Mouse (Mus musculus) myocyte (in vitro differentiated cells): ENCODE measurements around the gene Rab30. TPM values are rescaled to one million over a fixed set of nuclear protein-coding genes. Genes with fewer than 3 reads are reported as not detected.

Source experiments
- H3K27me3 ChIP-seq: one replicate; pipeline ENCODE4 v1.6.1; 2011; ENCODE audit not compliant: control insufficient read depth, insufficient read depth, insufficient read length
- H3K36me3 ChIP-seq: one replicate; pipeline ENCODE4 v1.6.1; 2011; ENCODE audit not compliant: control insufficient read depth, insufficient read depth
- H3K4me2 ChIP-seq: one replicate; pipeline ENCODE4 v1.6.1; 2011; ENCODE audit warnings: low read depth, control low read depth
- H3K4me3 ChIP-seq: one replicate; pipeline ENCODE4 v1.5.1; 2011; ENCODE audit warnings: mild to moderate bottlenecking, control low read depth, moderate library complexity
- H3K79me2 ChIP-seq: one replicate; pipeline ENCODE4 v1.6.1; 2011; ENCODE audit not compliant: control insufficient read depth, insufficient read depth
- H3ac ChIP-seq: one replicate; pipeline ENCODE4 v1.6.1; 2011; ENCODE audit not compliant: control insufficient read depth, insufficient read length
- CEBPB ChIP-seq: IDR thresholded peaks from 2 replicates; pipeline ENCODE4 v1.6.1; 2011; ENCODE audit warnings: mild to moderate bottlenecking, moderate library complexity; ENCODE audit not compliant: poor library complexity, insufficient read depth, severe bottlenecking
- E2F4 ChIP-seq: IDR thresholded peaks from one replicate; pipeline ENCODE4 v1.6.1; 2011; ENCODE audit warnings: mild to moderate bottlenecking, control low read depth, moderate library complexity; ENCODE audit not compliant: insufficient read depth
- MAX ChIP-seq: IDR thresholded peaks from one replicate; pipeline ENCODE4 v1.6.1; 2011; ENCODE audit warnings: low read depth, mild to moderate bottlenecking, control low read depth
- MYOD1 ChIP-seq, 3 experiments: IDR thresholded peaks; one replicate each; pipeline ENCODE4 v1.6.1; 2011; ENCODE audit warnings: control low read depth in 2 of 3, low read depth in 2 of 3, mild to moderate bottlenecking in 2 of 3, moderate library complexity in 1 of 3; ENCODE audit not compliant: insufficient read length in 2 of 3, control insufficient read depth in 1 of 3
- MYOG ChIP-seq, 3 experiments: IDR thresholded peaks; one replicate each; pipeline ENCODE4 v1.6.1; 2011; ENCODE audit warnings: control low read depth in 2 of 3, low read depth in 2 of 3, mild to moderate bottlenecking in 2 of 3; ENCODE audit not compliant: insufficient read length in 2 of 3, control insufficient read depth in 1 of 3, insufficient read depth in 1 of 3
- POLR2A ChIP-seq: IDR thresholded peaks from one replicate; pipeline ENCODE4 v1.6.1; 2011; ENCODE audit warnings: low read depth, mild to moderate bottlenecking, control low read depth, moderate library complexity; ENCODE audit not compliant: insufficient read length
- POLR2AphosphoS2 ChIP-seq: IDR thresholded peaks from one replicate; pipeline ENCODE4 v1.6.1; 2011; ENCODE audit warnings: low read depth, control low read depth; ENCODE audit not compliant: insufficient read length
- REST ChIP-seq: IDR thresholded peaks from one replicate; pipeline ENCODE4 v1.6.1; 2011; ENCODE audit warnings: mild to moderate bottlenecking, control low read depth, moderate library complexity; ENCODE audit not compliant: insufficient read depth, insufficient read length
- SRF ChIP-seq: IDR thresholded peaks from one replicate; pipeline ENCODE4 v1.6.1; 2011; ENCODE audit warnings: low read depth; ENCODE audit not compliant: control insufficient read depth, insufficient read length
- TCF12 ChIP-seq: IDR thresholded peaks from one replicate; pipeline ENCODE4 v1.6.1; 2011; ENCODE audit warnings: mild to moderate bottlenecking, control low read depth; ENCODE audit not compliant: poor library complexity, insufficient read depth, severe bottlenecking
- TCF3 ChIP-seq: IDR thresholded peaks from one replicate; pipeline ENCODE4 v1.6.1; 2011; ENCODE audit warnings: low read depth, control low read depth; ENCODE audit not compliant: insufficient read length
- USF1 ChIP-seq: IDR thresholded peaks from one replicate; pipeline ENCODE4 v1.6.1; 2011; ENCODE audit warnings: low read depth, mild to moderate bottlenecking, control low read depth, moderate library complexity
- polyA plus RNA-seq: library from polyadenylated mRNA; unstranded; fragments of >200 nt; fragmentation: generic; extraction: Trizol; gene quantifications from one replicate; pipeline ENCODE4 v1.2.1, GENCODE M21; 2012; ENCODE audit warnings: missing spikeins

The Rab30 gene
- polyA plus RNA-seq, 1 experiment, result 2.7 TPM

- TF ChIP-seq TCF12, result no peak
- TF ChIP-seq MAX, result no peak
- TF ChIP-seq MYOG (IDR thresholded peaks at IDR 0.05; ENCODE audit: control insufficient read depth in 1 of 3, insufficient read depth in 1 of 3, insufficient read length in 2 of 3, low read depth in 2 of 3), result no peak
- TF ChIP-seq POLR2AphosphoS2, result no peak
- TF ChIP-seq POLR2A, result no peak
- TF ChIP-seq MYOD1 (IDR thresholded peaks at IDR 0.05; ENCODE audit: control insufficient read depth in 1 of 3, insufficient read length in 2 of 3, low read depth in 2 of 3), result no peak
- no peak for TF ChIP-seq E2F4
- no peak for TF ChIP-seq CEBPB
- TF ChIP-seq SRF, result no peak
- no peak for TF ChIP-seq REST
- TF ChIP-seq USF1, result no peak
- TF ChIP-seq TCF3, result no peak
- H3K4me2 ChIP-seq, result no peak overlapping the region
- H3K4me3 ChIP-seq, result no peak overlapping the region
- H3ac ChIP-seq, result no peak overlapping the region
- H3K36me3 ChIP-seq, result no peaks in the 10 kb centered on the region
- no peaks in the 10 kb centered on the region for H3K27me3 ChIP-seq
- H3K79me2 ChIP-seq, result no peaks in the 10 kb centered on the region
Observed at GRCm38 (mm10) chr7:92848246-92848645, 106.8 kb downstream of the Rab30 start.

GRCm38 (mm10) chr7:92866526-92866925, 125.1 kb downstream of the Rab30 start:
- no peak overlapping the region for H3K4me2 ChIP-seq
- H3ac ChIP-seq, result no peak overlapping the region
- no peaks in the 10 kb centered on the region for H3K79me2 ChIP-seq
- peaks cover 6% of the 10 kb centered on the region for H3K36me3 ChIP-seq
- no peaks in the 10 kb centered on the region for H3K27me3 ChIP-seq
- no peak for TF ChIP-seq CEBPB
- no peak for TF ChIP-seq TCF12
- no peak for TF ChIP-seq MYOG (IDR thresholded peaks at IDR 0.05; ENCODE audit: control insufficient read depth in 1 of 3, insufficient read depth in 1 of 3, insufficient read length in 2 of 3, low read depth in 2 of 3)
- no peak for TF ChIP-seq E2F4
- TF ChIP-seq REST, result no peak
- no peak for TF ChIP-seq MYOD1 (IDR thresholded peaks at IDR 0.05; ENCODE audit: control insufficient read depth in 1 of 3, insufficient read length in 2 of 3, low read depth in 2 of 3)
- TF ChIP-seq POLR2AphosphoS2, result no peak
- TF ChIP-seq POLR2A, result no peak
- TF ChIP-seq MAX, result no peak
- no peak for TF ChIP-seq TCF3
- no peak for TF ChIP-seq USF1
- TF ChIP-seq SRF, result no peak
- H3K4me3 ChIP-seq, result no peak overlapping the region

GRCm38 (mm10) chr7:92870161-92870560, 128.8 kb downstream of the Rab30 start:
- no peak for TF ChIP-seq POLR2A
- TF ChIP-seq TCF3, result no peak
- no peak for TF ChIP-seq CEBPB
- no peak for TF ChIP-seq MAX
- no peak for TF ChIP-seq MYOD1 (IDR thresholded peaks at IDR 0.05; ENCODE audit: control insufficient read depth in 1 of 3, insufficient read length in 2 of 3, low read depth in 2 of 3)
- TF ChIP-seq E2F4, result no peak
- no peak for TF ChIP-seq POLR2AphosphoS2
- TF ChIP-seq USF1, result no peak
- no peak for TF ChIP-seq TCF12
- TF ChIP-seq REST, result no peak
- no peak for TF ChIP-seq MYOG (IDR thresholded peaks at IDR 0.05; ENCODE audit: control insufficient read depth in 1 of 3, insufficient read depth in 1 of 3, insufficient read length in 2 of 3, low read depth in 2 of 3)
- TF ChIP-seq SRF, result no peak
- H3K4me2 ChIP-seq, result no peak overlapping the region
- peaks cover 6% of the 10 kb centered on the region for H3K36me3 ChIP-seq
- H3ac ChIP-seq, result no peak overlapping the region
- H3K27me3 ChIP-seq, result no peaks in the 10 kb centered on the region
- H3K79me2 ChIP-seq, result no peaks in the 10 kb centered on the region
- no peak overlapping the region for H3K4me3 ChIP-seq

- H3ac ChIP-seq, result no peak overlapping the region
- no peaks in the 10 kb centered on the region for H3K27me3 ChIP-seq
- H3K4me3 ChIP-seq, result no peak overlapping the region
- no peak overlapping the region for H3K4me2 ChIP-seq
- no peaks in the 10 kb centered on the region for H3K79me2 ChIP-seq
- no peaks in the 10 kb centered on the region for H3K36me3 ChIP-seq
- TF ChIP-seq TCF3 (no peak), TCF12 (no peak), MYOG (IDR thresholded peaks at IDR 0.05; ENCODE audit: control insufficient read depth in 1 of 3, insufficient read depth in 1 of 3, insufficient read length in 2 of 3, low read depth in 2 of 3) (no peak), USF1 (no peak), POLR2AphosphoS2 (no peak), REST (no peak), POLR2A (no peak), MAX (no peak), CEBPB (no peak), E2F4 (no peak)
Observed at GRCm38 (mm10) chr7:92871596-92871995, 130.2 kb downstream of the Rab30 start.
